Mouse (Mus musculus): ENCODE results near the gene Pik3ap1.

DNA sequence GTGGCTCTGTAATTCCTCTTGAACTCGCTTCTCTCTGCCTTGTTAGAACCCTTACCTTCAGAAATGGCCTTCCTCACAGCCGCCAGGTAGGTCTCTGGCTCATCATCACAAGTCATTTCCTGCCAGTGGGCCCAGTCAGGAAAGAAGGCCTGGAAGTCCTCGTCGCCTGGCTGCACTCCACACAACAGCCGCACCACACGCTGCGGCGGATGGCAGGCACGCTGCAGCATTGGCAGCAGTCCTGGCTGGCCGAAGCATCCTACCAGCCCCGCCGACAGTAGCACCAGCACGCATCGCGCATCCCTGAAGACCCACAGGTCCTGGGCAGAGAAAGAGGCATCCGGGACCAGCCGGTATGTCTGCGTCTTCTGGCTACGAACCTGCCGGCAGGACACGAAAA is 9.1 kb downstream of the Pik3ap1 start:
- TF ChIP-seq CTCF (IDR thresholded peaks at IDR 0.05; ENCODE audit: low read depth) (no peak), EP300 (optimal IDR thresholded peaks at IDR 0.05) (no peak)

Data from stomach, postnatal 0 days (tissue).